Mouse (Mus musculus) cortical plate, adult 2 months (tissue): ENCODE data around the gene Bet1l.
"Not testable (repeated sequence)": the region's sequence is repeated elsewhere in the genome, so short reads cannot be mapped to it uniquely, and the experiment has no call there.

Source experiments
- CTCF ChIP-seq: fragments of 200-500 bp; IDR thresholded peaks from 2 replicates; pipeline ENCODE4 v1.5.1; 2011; ENCODE audit warnings: mild to moderate bottlenecking, control low read depth, low read length; ENCODE audit not compliant: insufficient read depth; ENCODE audit errors: extremely low read depth
- POLR2A ChIP-seq: fragments of 200-500 bp; IDR thresholded peaks from 2 replicates; pipeline ENCODE4 v1.6.1; 2011; ENCODE audit warnings: mild to moderate bottlenecking, low read length, control low read depth; ENCODE audit not compliant: insufficient read depth; ENCODE audit errors: extremely low read depth

DNA sequence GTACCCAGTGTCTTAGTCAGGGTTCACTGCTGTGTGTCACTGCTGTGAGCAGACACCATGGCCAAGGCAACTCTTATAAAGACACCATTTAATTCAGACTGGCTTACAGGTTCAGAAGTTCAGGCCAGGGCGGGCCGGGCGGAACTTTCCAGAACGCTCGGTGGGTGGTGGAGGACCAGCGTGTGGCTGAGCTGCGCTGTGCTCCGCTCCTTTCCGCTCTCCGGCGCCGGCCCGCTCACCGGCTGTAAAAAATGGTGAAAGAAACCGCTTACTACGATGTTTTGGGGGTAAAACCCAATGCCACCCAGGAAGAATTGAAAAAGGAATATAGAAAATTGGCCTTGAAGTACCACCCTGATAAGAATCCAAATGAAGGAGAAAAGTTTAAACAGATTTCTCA is 33.3 kb upstream of the Bet1l start:
- TF ChIP-seq POLR2A, CTCF: not testable (repeated sequence)
